Mouse (Mus musculus) stomach, postnatal 0 days (tissue): ENCODE data around the gene Ifnl3.

Source experiments
- CTCF ChIP-seq: IDR thresholded peaks from 2 replicates; pipeline ENCODE4 v1.5.1; 2016; ENCODE audit warnings: antibody characterized with exemption, low read depth, mild to moderate bottlenecking, moderate library complexity
- EP300 ChIP-seq: optimal IDR thresholded peaks from 2 replicates; pipeline ENCODE3; 2016; ENCODE audit warnings: antibody characterized with exemption

- TF ChIP-seq CTCF (no peak), EP300 (no peak)
These were observed 25.0 kb downstream of the Ifnl3 start for GRCm38 (mm10) chr7:28547628-28548027.
